8 mouse cellular contexts compared by ENCODE assay signal in genomic region chr6:6955764-6956561, GRCm38 (mm10). TPM values are rescaled to one million over a fixed set of nuclear protein-coding genes. Genes with fewer than 3 reads are reported as not detected.
DNase-seq lines count a peak whose midpoint lies in the region; ATAC-seq lines count a peak whose summit lies in the region.

Gene Sdhaf3 (plus strand): TSS chr6:6956004.

- under 1% methylated on average over 52 of the region's 52 CpGs for WGBS in heart, embryonic 14.5 days
- under 1% methylated on average over 52 of the region's 52 CpGs for WGBS in liver, embryonic 13.5 days (ENCODE audit: insufficient replicate concordance)
- under 1% methylated on average over 52 of the region's 52 CpGs for WGBS in stomach, embryonic 16.5 days

- H3K4me1 ChIP-seq in heart, embryonic 14.5 days (ENCODE audit: control insufficient read depth in 2 of 2, insufficient read depth in 2 of 2, low read length in 2 of 2) = peaks cover 2 to 3% of the 10 kb centered on the region in 2 experiments; a peak in 1 of 4 replicates
- peaks cover 10% of the 10 kb centered on the region for H3K4me1 ChIP-seq in liver, embryonic 13.5 days (replicated peaks)
- no peaks in the 10 kb centered on the region for H3K4me1 ChIP-seq in stomach, embryonic 16.5 days (ENCODE audit: control insufficient read depth, insufficient read depth, low read length)

- peak within 1 kb of the TSS; percentile 79 for H3K9ac ChIP-seq in heart, embryonic 14.5 days (ENCODE audit: low read length)
- peak within 1 kb of the TSS; percentile 78 for H3K9ac ChIP-seq in liver, embryonic 13.5 days
- H3K9ac ChIP-seq in stomach, embryonic 16.5 days (ENCODE audit: low read length) = peak within 1 kb of the TSS; percentile 77

- peak within 1 kb of the TSS; percentile 72 to 78 for H3K27ac ChIP-seq in heart, embryonic 14.5 days (replicated peaks in 1 of 2; ENCODE audit: control insufficient read depth in 1 of 2, insufficient read depth in 1 of 2, low read depth in 2 of 2, low read length in 2 of 2)
- peak within 1 kb of the TSS; percentile 18; the same call in 1 of the 2 replicates for H3K27ac ChIP-seq in liver, embryonic 13.5 days
- peak within 1 kb of the TSS; percentile 72 for H3K27ac ChIP-seq in stomach, embryonic 16.5 days (ENCODE audit: low read length)

- H3K27me3 ChIP-seq in heart, embryonic 14.5 days (ENCODE audit: control insufficient read depth, insufficient read depth, low read length) = no peaks in the 10 kb centered on the region
- H3K27me3 ChIP-seq in liver, embryonic 13.5 days = 0 out of 2 replicates have a peak, but pooled peaks cover 3% of the 10 kb centered on the region
- H3K27me3 ChIP-seq in stomach, embryonic 16.5 days (ENCODE audit: control insufficient read depth, insufficient read depth, low read length) = no peaks in the 10 kb centered on the region

- H3K36me3 ChIP-seq in heart, embryonic 14.5 days (ENCODE audit: control insufficient read depth, insufficient read depth, low read length) = no peaks in the 10 kb centered on the region
- no peaks in the 10 kb centered on the region for H3K36me3 ChIP-seq in liver, embryonic 13.5 days
- H3K36me3 ChIP-seq in stomach, embryonic 16.5 days (ENCODE audit: control insufficient read depth, insufficient read depth, low read length) = no peaks in the 10 kb centered on the region

- no peaks in the 10 kb centered on the region for H3K9me3 ChIP-seq in heart, embryonic 14.5 days (ENCODE audit: control insufficient read depth, low read length)
- H3K9me3 ChIP-seq in liver, embryonic 13.5 days (replicated peaks) = no peaks in the 10 kb centered on the region
- no peaks in the 10 kb centered on the region for H3K9me3 ChIP-seq in stomach, embryonic 16.5 days (replicated peaks; ENCODE audit: control insufficient read depth, low read length)

- H3K4me2 ChIP-seq in heart, embryonic 14.5 days (ENCODE audit: low read length) = peak within 1 kb of the TSS; percentile 84
- peak within 1 kb of the TSS; percentile 83 for H3K4me2 ChIP-seq in liver, embryonic 13.5 days
- peak within 1 kb of the TSS; percentile 75 for H3K4me2 ChIP-seq in stomach, embryonic 16.5 days (ENCODE audit: low read depth, low read length)

- peak within 1 kb of the TSS; percentile 83 to 85 for H3K4me3 ChIP-seq in heart, embryonic 14.5 days (ENCODE audit: control insufficient read depth in 1 of 2, insufficient read depth in 1 of 2, low read depth in 1 of 2, low read length in 2 of 2)
- peak within 1 kb of the TSS; percentile 76 for H3K4me3 ChIP-seq in liver, embryonic 13.5 days (replicated peaks)
- H3K4me3 ChIP-seq in stomach, embryonic 16.5 days (replicated peaks; ENCODE audit: low read length) = peak within 1 kb of the TSS; percentile 66

- ATAC-seq in CD4-positive, CD25-positive, alpha-beta regulatory T cell, adult 4 months = peak; percentile 99
- ATAC-seq in heart, embryonic 14.5 days (ENCODE audit: insufficient number of reproducible peaks, insufficient read depth, low FRiP score, low read depth) = peak; percentile 95
- peak; percentile 99 for ATAC-seq in liver, embryonic 13.5 days (ENCODE audit: low read depth)
- peak; percentile 98 for ATAC-seq in stomach, embryonic 16.5 days (ENCODE audit: insufficient read depth, low FRiP score)

- peak; percentile 81 for DNase-seq in c-Kit-negative CD71-positive TER-119-positive erythroid progenitor cells, embryonic 14.5 days (ENCODE audit: low read depth, low spot score)
- peak; percentile 91 for DNase-seq in fibroblast of lung, adult 2 months (ENCODE audit: low read depth)
- peak; percentile 96 for DNase-seq in kidney, postnatal 14 days
- DNase-seq in liver, embryonic 13.5 days = peak; percentile 87
- DNase-seq in neural tube, embryonic 10.5 days (ENCODE audit: extremely low spot score, low spot score) = peak; percentile 97

RNA-seq across cellular contexts. Expression of gene Sdhaf3, which starts in this region (rescaled TPM):
- polyA plus RNA-seq in CD4-positive, CD25-positive, alpha-beta regulatory T cell, adult 4 months (2017; shearing (Covaris generic)) = 1 to 10 TPM; 3.5 to 4.6 TPM
- polyA plus RNA-seq in heart, embryonic 14.5 days (2014; fragmentation: Nextera tagmentation; extraction: Ambion mirVana) = 4.8 and 4.9 TPM in 2 replicates
- 2.7 and 3.0 TPM in 2 replicates for polyA plus RNA-seq in liver, embryonic 13.5 days (2015; fragmentation: Nextera tagmentation; extraction: Ambion mirVana)
- 4.5 and 5.1 TPM in 2 replicates for polyA plus RNA-seq in stomach, embryonic 16.5 days (2015; fragmentation: Nextera tagmentation; extraction: Ambion mirVana)

Comparison
In these comparisons a context has a peak if more than half of its experiments do, and no peak if none do; other contexts are left out.
1. Peak in every context shown above with its lines: DNase-seq, ATAC-seq, H3K4me3 ChIP-seq and H3K27ac ChIP-seq.
2. H3K27ac ChIP-seq: peak in every context shown above with its lines; median percentile 75 in heart, embryonic 14.5 days; 72 in stomach, embryonic 16.5 days; 18 in liver, embryonic 13.5 days.